In the genomic region with DNA sequence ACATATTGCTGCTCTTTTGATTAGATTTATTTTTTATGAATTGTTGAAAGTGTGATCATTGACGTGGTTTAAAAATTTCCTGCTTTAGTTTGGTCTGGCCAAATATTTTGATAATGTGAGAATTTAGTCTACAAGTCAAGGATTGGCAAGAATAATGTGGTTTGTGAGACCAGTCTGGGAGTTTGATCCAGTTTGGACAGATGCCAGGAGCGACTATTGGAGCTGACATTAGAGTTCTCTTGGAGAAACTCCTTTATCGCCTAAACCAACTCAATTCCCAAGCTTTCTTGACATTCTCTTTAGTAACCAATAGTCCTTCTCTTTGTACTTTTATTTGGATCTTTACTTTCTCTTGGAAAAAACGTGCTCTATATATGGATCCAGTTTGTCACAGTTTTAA, we compare ENCODE assay signal across 13 mouse cellular contexts.
A peak's percentile ranks its signal among the peaks of the same experiment; 100 is the strongest.
DNase-seq lines count a peak whose midpoint lies in the region; ATAC-seq and TF ChIP-seq lines count a peak whose summit lies in the region.
"Had no signal": no experiment of that assay in that cellular context is flagged by ENCODE, and none has a peak within 500 bp of the region (broad histone marks: within the 10 kb centered on the region; RNA-seq: fewer than 3 reads in every experiment).

No protein-coding gene starts in this region.

- H3K36me3 ChIP-seq in hindbrain, postnatal 0 days (ENCODE audit: insufficient read depth, low read length): no peaks in the 10 kb centered on the region
- H3K36me3 ChIP-seq in hindbrain, embryonic 13.5 days: no peaks in the 10 kb centered on the region
- no peaks in the 10 kb centered on the region for H3K36me3 ChIP-seq in lung, embryonic 16.5 days (ENCODE audit: control insufficient read depth, insufficient read depth, low read length)
- H3K36me3 ChIP-seq: liver, embryonic 12.5 days had no signal

- TF ChIP-seq CTCF in hindbrain, postnatal 0 days (IDR thresholded peaks at IDR 0.05; ENCODE audit: low read depth): no peak

- no peak overlapping the region for H3K9ac ChIP-seq in hindbrain, postnatal 0 days (replicated peaks; ENCODE audit: low read length)
- H3K9ac ChIP-seq in hindbrain, embryonic 13.5 days: no peak overlapping the region
- H3K9ac ChIP-seq in lung, embryonic 16.5 days (ENCODE audit: low read length): no peak overlapping the region
- H3K9ac ChIP-seq: liver, embryonic 12.5 days had no signal

- peak; percentile 8 for DNase-seq in adrenal gland, postnatal 14 days
- no peak for DNase-seq in adrenal gland, adult 2 months
- DNase-seq in hindbrain, postnatal 0 days (ENCODE audit: low spot score): peak; percentile 15
- DNase-seq in NIH3T3 (ENCODE audit: low read depth): peak; percentile 26
- no peak for DNase-seq in left cerebral cortex, adult 18-20 months (ENCODE audit: low spot score in 2 of 2)
- DNase-seq: cerebellum, adult 11 months; right cerebral cortex, postnatal 4 days had no signal

- H3K4me2 ChIP-seq in hindbrain, postnatal 0 days (ENCODE audit: low read depth, low read length): no peak overlapping the region
- H3K4me2 ChIP-seq in hindbrain, embryonic 13.5 days: no peak overlapping the region
- H3K4me2 ChIP-seq in lung, embryonic 16.5 days (ENCODE audit: low read depth, low read length): no peak overlapping the region
- H3K4me2 ChIP-seq: liver, embryonic 12.5 days had no signal

- H3K27me3 ChIP-seq in hindbrain, postnatal 0 days (ENCODE audit: insufficient read depth, low read length): no peaks in the 10 kb centered on the region
- no peaks in the 10 kb centered on the region for H3K27me3 ChIP-seq in hindbrain, embryonic 13.5 days
- no peaks in the 10 kb centered on the region for H3K27me3 ChIP-seq in lung, embryonic 16.5 days (ENCODE audit: control insufficient read depth, insufficient read depth, low read depth, low read length)
- H3K27me3 ChIP-seq: liver, embryonic 12.5 days had no signal

- H3K4me1 ChIP-seq in hindbrain, postnatal 0 days (ENCODE audit: insufficient read depth, low read length): no peaks in the 10 kb centered on the region
- no peaks in the 10 kb centered on the region for H3K4me1 ChIP-seq in hindbrain, embryonic 13.5 days (replicated peaks)
- no peaks in the 10 kb centered on the region for H3K4me1 ChIP-seq in lung, embryonic 16.5 days (replicated peaks; ENCODE audit: control insufficient read depth, insufficient read depth, low read length)
- H3K4me1 ChIP-seq: liver, embryonic 12.5 days had no signal

- ATAC-seq in hindbrain, postnatal 0 days: no peak
- no peak for ATAC-seq in hindbrain, embryonic 13.5 days (ENCODE audit: low FRiP score)
- ATAC-seq in lung, embryonic 16.5 days (ENCODE audit: low read depth): peak; percentile 69
- ATAC-seq in erythroid progenitor cell, adult 5-6 weeks (replicated peaks; ENCODE audit: low FRiP score, poor library complexity, severe bottlenecking): no peak
- ATAC-seq: inflammation-experienced regulatory T-cells, adult 6 months; liver, embryonic 12.5 days had no signal

- no peak overlapping the region for H3K27ac ChIP-seq in hindbrain, postnatal 0 days
- H3K27ac ChIP-seq in hindbrain, embryonic 13.5 days: no peak overlapping the region
- no peak overlapping the region for H3K27ac ChIP-seq in lung, embryonic 16.5 days (ENCODE audit: low read length)
- H3K27ac ChIP-seq: liver, embryonic 12.5 days had no signal

- 61% methylated on average over 4 of the region's 4 CpGs for WGBS in hindbrain, postnatal 0 days
- WGBS in hindbrain, embryonic 13.5 days: 73% methylated on average over 4 of the region's 4 CpGs
- 29% methylated on average over 4 of the region's 4 CpGs for WGBS in lung, embryonic 16.5 days

- no peaks in the 10 kb centered on the region for H3K9me3 ChIP-seq in hindbrain, postnatal 0 days (ENCODE audit: low read length)
- H3K9me3 ChIP-seq in hindbrain, embryonic 13.5 days: no peaks in the 10 kb centered on the region
- H3K9me3 ChIP-seq in lung, embryonic 16.5 days (ENCODE audit: control insufficient read depth, low read length): no peaks in the 10 kb centered on the region
- H3K9me3 ChIP-seq: liver, embryonic 12.5 days had no signal

- no peak overlapping the region for H3K4me3 ChIP-seq in hindbrain, postnatal 0 days (ENCODE audit: low read length)
- H3K4me3 ChIP-seq in hindbrain, embryonic 13.5 days: no peak overlapping the region
- H3K4me3 ChIP-seq in lung, embryonic 16.5 days (ENCODE audit: low read length): no peak overlapping the region
- H3K4me3 ChIP-seq: liver, embryonic 12.5 days; myocyte had no signal

Comparison
In these comparisons a context has a peak if more than half of its experiments do, and no peak if none do; other contexts are left out.
1. DNase-seq: peak in adrenal gland, postnatal 14 days (single experiment), hindbrain, postnatal 0 days (single experiment) and NIH3T3 (single experiment); none in adrenal gland, adult 2 months (single experiment) and left cerebral cortex, adult 18-20 months (0 of 2).